Mouse (Mus musculus): Measurements from ENCODE around the gene Thrsp.

Thrsp gene

GRCm38 (mm10) chr7:97418717-97419116 is 1.2 kb upstream of the Thrsp start:
- no peak for DNase-seq (ENCODE audit: low read depth, low spot score)

GRCm38 (mm10) chr7:97416473-97416872 is 1.1 kb downstream of the Thrsp start:
- DNase-seq (ENCODE audit: low read depth, low spot score) = no peak

- DNase-seq (ENCODE audit: low read depth, low spot score) = no peak
These were observed 2.4 kb downstream of the Thrsp start for GRCm38 (mm10) chr7:97414915-97415687.

GRCm38 (mm10) chr7:97414426-97414825 is 3.1 kb downstream of the Thrsp start:
- no peak for DNase-seq (ENCODE audit: low read depth, low spot score)

DNA sequence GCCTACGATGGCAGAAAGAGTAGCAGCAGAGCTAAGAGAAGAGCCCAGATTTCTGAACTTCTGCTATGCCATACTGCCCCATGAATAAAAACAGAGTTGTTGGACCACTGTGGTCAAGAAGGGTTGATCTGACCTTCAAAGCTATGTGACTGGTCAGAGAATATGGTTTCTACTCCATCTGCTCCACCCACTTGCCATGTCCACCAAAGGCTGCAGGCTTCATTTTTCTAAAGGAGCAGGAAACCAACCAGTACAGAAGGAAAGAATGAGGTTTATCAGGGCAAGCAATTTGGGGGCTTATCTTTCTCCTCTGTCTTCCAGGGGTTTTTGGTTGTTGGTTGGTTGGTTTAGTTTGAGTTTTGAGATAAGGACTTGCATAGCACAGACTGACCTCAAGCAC is 3.5 kb downstream of the Thrsp start:
- DNase-seq (ENCODE audit: low read depth, low spot score) = no peak

GRCm38 (mm10) chr7:97411575-97411974 is 6.0 kb downstream of the Thrsp start:
- no peak for DNase-seq (ENCODE audit: low read depth, low spot score)

DNA sequence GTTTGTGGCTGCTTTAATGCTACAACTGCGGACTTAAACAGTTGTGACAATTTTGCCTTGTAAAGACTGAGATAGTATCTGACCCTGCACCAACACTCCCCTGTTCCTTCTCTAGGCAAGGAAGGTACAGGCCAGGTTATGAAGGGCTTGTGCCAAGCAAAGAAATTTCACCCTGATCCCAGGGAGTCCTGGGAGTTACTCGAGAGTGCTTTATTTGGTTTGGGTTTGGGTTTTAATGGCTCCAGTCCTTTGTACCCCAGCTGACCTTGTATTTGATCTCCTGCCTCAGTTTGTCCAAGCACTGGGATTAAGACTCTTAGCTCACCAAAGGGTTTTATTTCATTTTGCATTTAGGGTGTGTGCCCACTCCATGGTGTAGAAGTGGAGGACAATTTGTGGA is 6.4 kb downstream of the Thrsp start:
- DNase-seq (ENCODE audit: low read depth, low spot score) = no peak

GRCm38 (mm10) chr7:97407145-97407544 is 10.4 kb downstream of the Thrsp start:
- no peak for DNase-seq (ENCODE audit: low read depth, low spot score)

GRCm38 (mm10) chr7:97399960-97400715 is 17.4 kb downstream of the Thrsp start, which contains the start of gene Ndufc2:
Gene Ndufc2 (plus strand): TSS chr7:97400003.
- peak; percentile 74 for DNase-seq (ENCODE audit: low read depth, low spot score)

GRCm38 (mm10) chr7:97398943-97399342 is 18.6 kb downstream of the Thrsp start:
- no peak for DNase-seq (ENCODE audit: low read depth, low spot score)

DNA sequence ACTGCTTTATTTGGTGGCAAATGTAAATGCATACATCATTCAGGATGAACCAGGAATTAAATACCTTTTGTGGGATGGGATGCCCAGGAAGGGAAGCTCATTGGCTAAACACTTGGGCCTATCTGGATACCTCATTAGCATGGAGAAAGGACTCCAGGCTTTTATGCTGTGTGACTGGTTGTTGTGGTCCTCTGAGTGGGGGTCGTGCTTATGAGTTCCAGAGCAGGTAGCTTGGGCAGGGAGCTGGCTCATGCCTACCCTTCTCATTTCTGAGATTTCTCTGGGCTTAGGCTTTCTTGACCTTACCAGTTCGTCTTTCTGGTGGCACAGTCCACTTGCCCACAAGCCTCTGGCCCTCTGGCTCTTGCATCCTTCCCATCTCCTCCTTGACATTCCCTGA is 23.2 kb downstream of the Thrsp start:
- no peak for DNase-seq (ENCODE audit: low read depth, low spot score)

- no peak for DNase-seq (ENCODE audit: low read depth, low spot score)
These were observed 25.5 kb downstream of the Thrsp start for GRCm38 (mm10) chr7:97392079-97392445.

DNA sequence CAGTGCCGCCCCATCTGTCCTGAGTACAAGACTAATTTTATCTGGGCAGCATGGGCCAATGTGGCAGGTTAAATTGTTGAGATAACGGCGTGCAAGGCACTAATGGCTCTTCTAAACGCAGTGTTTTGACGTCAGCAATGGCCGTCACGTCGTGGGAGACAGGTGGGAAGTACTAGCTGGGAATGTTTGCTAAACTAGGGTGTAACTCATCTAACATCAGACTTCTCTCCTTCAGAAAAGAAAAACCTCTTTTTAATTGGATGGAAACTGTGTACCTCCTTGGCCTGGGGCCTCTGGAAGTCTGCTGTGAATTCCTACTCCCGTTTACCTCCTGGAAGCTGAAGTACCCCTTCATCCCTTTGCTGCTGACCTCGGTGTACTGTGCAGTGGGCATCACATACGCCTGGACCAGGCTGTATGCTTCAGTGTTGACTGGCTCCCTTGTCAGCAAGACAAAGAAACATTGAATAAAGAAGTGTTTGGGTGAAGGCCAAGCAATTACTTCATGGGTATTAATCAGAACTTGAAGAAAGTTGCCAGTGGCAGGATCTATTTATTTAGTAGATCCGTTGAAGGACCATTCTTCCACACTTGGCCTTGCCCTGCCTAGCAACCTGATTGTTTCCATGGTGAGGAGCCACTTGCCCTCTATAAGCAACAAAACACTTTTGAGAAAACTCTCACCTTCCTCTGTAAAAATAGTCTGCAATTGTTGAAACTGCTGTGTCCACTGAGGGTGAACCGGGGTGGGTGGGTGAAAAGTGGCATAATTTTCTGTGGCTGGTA is 26.0 kb downstream of the Thrsp start:
- no peak for DNase-seq (ENCODE audit: low read depth, low spot score)

DNA sequence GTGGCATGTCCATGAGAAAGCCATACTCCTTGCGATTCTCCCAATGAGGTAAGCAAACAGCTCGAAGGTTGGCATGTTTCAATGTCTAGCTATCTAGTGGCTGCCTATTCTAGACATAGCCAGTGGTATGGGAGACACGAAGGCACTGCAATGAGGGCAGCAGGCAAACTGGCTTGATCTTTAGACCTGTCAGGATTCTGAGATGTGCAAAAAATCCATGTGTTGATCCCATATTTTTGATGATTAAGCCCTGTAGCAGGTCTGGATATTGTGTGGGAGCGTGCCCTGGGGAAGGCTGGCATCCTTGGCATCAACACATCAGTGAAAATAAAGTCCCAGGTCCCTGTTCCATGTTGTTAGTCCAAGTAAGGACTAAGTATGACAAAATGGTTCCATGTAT is 29.0 kb downstream of the Thrsp start:
- DNase-seq (ENCODE audit: low read depth, low spot score) = no peak

DNA sequence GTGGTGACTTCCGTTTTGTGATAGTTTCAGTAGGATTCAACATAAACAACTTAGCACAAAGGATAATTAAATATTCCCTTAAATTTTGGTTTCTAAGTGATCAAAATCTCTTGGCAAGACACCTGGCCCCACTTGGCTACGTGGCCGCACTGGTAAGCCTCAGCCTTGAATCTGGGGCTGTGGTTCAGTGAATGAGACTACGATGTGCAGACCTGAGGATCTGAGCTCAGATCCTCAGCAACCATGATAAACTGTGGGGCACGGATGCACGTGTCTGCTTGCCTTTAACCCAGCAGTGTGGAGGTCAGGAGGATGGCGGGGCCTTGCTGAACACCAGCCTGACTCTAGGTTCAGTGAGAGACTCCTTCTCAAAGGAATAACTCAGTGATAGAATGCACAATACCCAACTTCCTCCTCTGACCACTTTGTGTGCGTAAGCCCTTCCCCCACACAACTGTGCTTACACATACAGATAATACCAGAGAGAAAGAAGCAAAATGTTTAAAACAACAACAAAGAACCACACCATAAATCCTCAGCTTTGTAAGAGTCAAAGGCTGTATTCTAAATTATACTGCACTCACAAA is 29.9 kb downstream of the Thrsp start:
- DNase-seq (ENCODE audit: low read depth, low spot score) = no peak

DNA sequence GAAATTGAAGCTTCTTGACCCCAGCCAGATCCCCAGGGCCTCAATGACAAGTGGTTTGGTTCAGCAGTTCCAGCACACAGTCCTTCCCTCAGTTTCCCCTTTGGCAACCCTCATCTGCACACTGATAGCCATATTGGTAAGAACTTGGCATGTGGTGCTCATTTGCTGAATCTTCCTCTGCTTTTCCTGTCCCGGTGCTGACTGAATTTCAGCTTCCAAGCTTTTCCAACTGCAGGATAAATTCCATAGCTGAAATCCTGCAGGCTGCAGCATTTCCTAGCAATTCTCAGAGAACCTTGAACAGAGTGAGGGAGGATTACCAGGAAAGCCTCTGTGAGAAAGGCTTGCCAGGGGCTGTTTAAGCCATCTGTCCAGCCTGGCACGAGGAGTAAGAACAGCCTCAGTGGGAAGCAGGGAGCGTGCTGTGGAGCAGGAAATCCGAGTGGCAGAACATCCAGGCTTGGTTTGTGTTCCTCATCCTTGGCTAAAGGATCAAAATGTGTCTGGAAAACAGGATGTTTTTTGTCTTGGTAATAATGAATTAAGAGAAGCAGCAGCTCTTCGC is 30.6 kb downstream of the Thrsp start:
- no peak for DNase-seq (ENCODE audit: low read depth, low spot score)

- no peak for DNase-seq (ENCODE audit: low read depth, low spot score)
These were observed 31.3 kb downstream of the Thrsp start for GRCm38 (mm10) chr7:97386106-97386805.

DNA sequence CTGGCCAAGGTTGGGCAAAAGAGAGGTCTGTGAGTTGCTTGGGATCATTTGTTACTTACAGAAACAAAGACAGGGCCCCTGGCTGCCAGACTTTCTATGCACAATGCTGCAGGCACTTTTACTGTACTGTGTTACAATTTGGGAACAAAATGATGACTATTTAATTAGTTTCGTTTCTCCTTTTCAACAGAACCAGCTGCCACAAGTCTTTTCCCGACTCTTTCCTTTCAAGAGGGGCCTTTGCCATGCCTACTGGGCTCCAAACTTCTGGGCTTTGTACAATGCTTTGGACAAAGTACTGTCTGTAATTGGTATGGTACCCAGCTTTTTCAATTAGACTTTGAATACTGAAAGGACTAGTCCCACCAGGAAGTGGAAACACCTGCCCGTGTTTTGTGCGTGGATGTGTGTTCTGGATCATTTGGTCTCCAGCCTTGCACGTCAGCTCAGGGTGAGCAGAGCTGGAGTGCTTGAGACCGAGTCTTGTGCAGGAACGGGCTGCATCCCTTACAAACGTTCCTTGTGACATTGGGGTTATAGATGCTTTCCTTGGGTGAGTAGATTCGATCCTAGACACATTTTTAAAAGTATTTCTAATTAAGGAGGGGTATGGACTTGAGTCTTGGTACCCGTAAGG is 33.9 kb downstream of the Thrsp start:
- DNase-seq (ENCODE audit: low read depth, low spot score) = no peak

DNA sequence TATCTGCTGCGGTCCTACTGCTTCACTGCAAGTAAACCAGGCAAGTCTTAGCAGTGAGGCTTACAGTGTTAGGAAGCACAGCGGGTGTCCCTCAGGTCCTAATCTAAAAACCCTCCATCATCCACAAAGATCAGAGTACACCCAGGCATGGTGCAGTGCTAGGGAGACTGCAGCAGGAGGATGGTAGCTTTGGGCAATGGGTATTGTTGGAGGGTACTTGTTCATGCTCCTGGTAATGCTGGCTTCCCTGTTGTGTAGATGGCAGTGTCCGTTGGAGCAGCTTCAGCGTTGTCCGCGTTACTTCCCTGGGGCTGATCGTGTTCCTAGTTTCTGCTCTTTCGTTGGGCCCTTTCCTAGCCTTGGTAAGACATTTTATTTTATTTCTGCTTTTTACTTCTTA is 34.9 kb downstream of the Thrsp start:
- DNase-seq (ENCODE audit: low read depth, low spot score) = no peak

DNA sequence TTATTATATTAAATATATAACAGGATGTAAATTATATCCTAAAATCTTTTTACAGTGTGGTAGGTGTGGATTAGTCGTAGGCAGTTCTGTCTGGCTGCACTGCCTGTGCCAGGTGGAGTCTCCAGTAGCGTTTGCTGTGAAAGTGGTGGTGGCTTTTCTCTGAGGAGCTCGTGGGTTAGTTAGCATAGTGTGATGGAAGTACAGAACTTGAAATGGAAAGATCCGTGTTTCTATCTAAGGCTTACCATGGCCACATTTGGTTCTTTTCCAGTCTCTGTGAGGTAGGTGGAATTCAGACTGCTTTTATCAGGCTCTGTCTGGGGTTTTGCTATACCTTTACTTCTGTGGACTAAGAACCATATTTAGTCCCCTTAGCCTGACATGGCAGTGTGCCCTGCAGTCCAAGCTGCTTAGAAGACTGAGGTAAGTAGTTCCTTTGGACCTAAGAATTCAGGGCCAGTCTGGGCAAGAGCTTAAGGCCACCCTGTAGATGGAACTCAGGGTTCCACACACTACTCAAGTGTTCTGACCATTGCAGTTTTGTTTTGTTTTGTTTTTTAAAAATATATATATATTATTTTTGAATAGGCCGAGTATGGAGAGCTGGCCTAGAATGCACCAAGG is 36.9 kb downstream of the Thrsp start:
- no peak for DNase-seq (ENCODE audit: low read depth, low spot score)
